ENCODE assay signal across 8 mouse cellular contexts in the genomic region with DNA sequence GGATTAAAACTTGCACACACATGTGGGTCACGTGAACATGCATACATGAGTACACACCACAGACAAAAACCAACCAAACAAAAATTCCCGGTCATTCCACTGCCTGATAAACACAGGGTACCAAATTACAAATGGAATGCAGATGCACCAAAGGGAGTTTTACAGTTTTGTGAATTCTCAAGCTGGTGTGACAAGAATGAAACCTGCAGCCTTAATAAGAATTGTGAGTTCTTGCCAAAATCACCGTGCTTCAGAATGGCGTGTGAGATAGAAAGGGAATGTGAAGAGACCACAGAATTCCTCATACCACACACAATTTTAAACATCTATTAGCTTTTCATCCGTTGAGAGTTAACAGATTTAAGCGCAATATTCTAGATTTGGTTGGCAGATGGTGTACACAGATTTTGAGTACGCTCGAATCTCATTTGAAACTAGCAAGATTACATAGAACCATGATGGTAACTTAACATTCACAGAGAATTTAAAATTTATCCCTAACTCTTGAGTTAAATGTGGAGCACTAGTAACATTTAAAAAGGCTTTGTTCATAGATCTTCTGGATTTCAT. TPM values are rescaled to one million over a fixed set of nuclear protein-coding genes. Genes with fewer than 3 reads are reported as not detected.
DNase-seq lines count a peak whose midpoint lies in the region; ATAC-seq and TF ChIP-seq lines count a peak whose summit lies in the region.

No protein-coding gene starts in this region.

- no peaks in the 10 kb centered on the region; the same call in 1 of the 2 replicates for H3K9me3 ChIP-seq in heart, embryonic 16.5 days (replicated peaks; ENCODE audit: control insufficient read depth, low read length)
- H3K9me3 ChIP-seq in forebrain, embryonic 16.5 days (ENCODE audit: control insufficient read depth, low read length) = no peaks in the 10 kb centered on the region
- no peaks in the 10 kb centered on the region for H3K9me3 ChIP-seq in liver, postnatal 0 days (ENCODE audit: low read length)

- H3K36me3 ChIP-seq in heart, embryonic 16.5 days (ENCODE audit: control insufficient read depth, insufficient read depth) = no peaks in the 10 kb centered on the region
- H3K36me3 ChIP-seq in forebrain, embryonic 16.5 days (ENCODE audit: control insufficient read depth, insufficient read depth) = no peaks in the 10 kb centered on the region
- no peaks in the 10 kb centered on the region for H3K36me3 ChIP-seq in liver, postnatal 0 days (replicated peaks; ENCODE audit: insufficient read depth, low read length)

- H3K27me3 ChIP-seq in heart, embryonic 16.5 days (ENCODE audit: control insufficient read depth, insufficient read depth, low read length) = no peaks in the 10 kb centered on the region
- no peaks in the 10 kb centered on the region for H3K27me3 ChIP-seq in forebrain, embryonic 16.5 days (replicated peaks; ENCODE audit: control insufficient read depth, insufficient read depth, low read length)
- no peaks in the 10 kb centered on the region for H3K27me3 ChIP-seq in liver, postnatal 0 days (ENCODE audit: insufficient read depth, low read length)

- peak overlapping the region; percentile 93 for H3K4me3 ChIP-seq in heart, embryonic 16.5 days (ENCODE audit: low read length)
- peak overlapping the region; percentile 96 for H3K4me3 ChIP-seq in forebrain, embryonic 16.5 days (replicated peaks; ENCODE audit: low read length)
- H3K4me3 ChIP-seq in liver, postnatal 0 days (ENCODE audit: low read depth, low read length) = peak overlapping the region; percentile 91

- H3K4me1 ChIP-seq in heart, embryonic 16.5 days (ENCODE audit: control insufficient read depth, insufficient read depth, low read length) = peaks cover 21% of the 10 kb centered on the region
- H3K4me1 ChIP-seq in forebrain, embryonic 16.5 days (replicated peaks; ENCODE audit: control insufficient read depth, insufficient read depth, low read length) = peaks cover 19% of the 10 kb centered on the region
- peaks cover 7% of the 10 kb centered on the region; the same call in 1 of the 2 replicates for H3K4me1 ChIP-seq in liver, postnatal 0 days (ENCODE audit: insufficient read depth)

- DNase-seq in heart, postnatal 4 days = no peak
- peak; percentile 26 for DNase-seq in NIH3T3 (ENCODE audit: low read depth)
- DNase-seq in liver, postnatal 0 days = no peak
- no peak for DNase-seq in B cell, adult 2 months
- DNase-seq in cerebellum, postnatal 25 days = no peak
- DNase-seq in c-Kit-positive CD71-positive TER-119-positive erythroid progenitor cells, embryonic 14.5 days (ENCODE audit: low spot score) = no peak

- H3K9ac ChIP-seq in heart, embryonic 16.5 days (ENCODE audit: low read length) = peak overlapping the region; percentile 100
- peak overlapping the region; percentile 97; the same call in 1 of the 2 replicates for H3K9ac ChIP-seq in forebrain, embryonic 16.5 days (replicated peaks; ENCODE audit: low read depth, low read length)
- peak overlapping the region; percentile 90 for H3K9ac ChIP-seq in liver, postnatal 0 days (replicated peaks)

- no peak for TF ChIP-seq EP300 in liver, postnatal 0 days (IDR thresholded peaks at IDR 0.05; ENCODE audit: low read depth)

- peak overlapping the region; percentile 72 for H3K4me2 ChIP-seq in heart, embryonic 16.5 days (ENCODE audit: low read depth, low read length)
- H3K4me2 ChIP-seq in forebrain, embryonic 16.5 days (ENCODE audit: low read length) = peak overlapping the region; percentile 75
- peak overlapping the region; percentile 92 for H3K4me2 ChIP-seq in liver, postnatal 0 days (ENCODE audit: low read depth, low read length)

- no peak for ATAC-seq in heart, embryonic 16.5 days (replicated peaks; ENCODE audit: extremely low read depth, insufficient read depth, low FRiP score)
- ATAC-seq in forebrain, embryonic 16.5 days = no peak
- no peak for ATAC-seq in liver, postnatal 0 days

- WGBS in heart, embryonic 16.5 days = 51% methylated on average over 8 of the region's 8 CpGs
- WGBS in forebrain, embryonic 16.5 days = 47% methylated on average over 8 of the region's 8 CpGs
- 60% methylated on average over 8 of the region's 8 CpGs for WGBS in liver, postnatal 0 days (ENCODE audit: insufficient replicate concordance)

- peak overlapping the region; percentile 100 for H3K27ac ChIP-seq in heart, embryonic 16.5 days (ENCODE audit: low read length)
- peak overlapping the region; percentile 96 for H3K27ac ChIP-seq in forebrain, embryonic 16.5 days (ENCODE audit: low read length)
- H3K27ac ChIP-seq in liver, postnatal 0 days (ENCODE audit: low read depth) = peak overlapping the region; percentile 100

- TF ChIP-seq CTCF in liver, postnatal 0 days (IDR thresholded peaks at IDR 0.05; ENCODE audit: low read depth) = no peak

RNA-seq across cellular contexts. Expression of gene Picalm, which starts 1.3 kb away (rescaled TPM):
- 26.9 and 27.5 TPM in 2 replicates for polyA plus RNA-seq in heart, embryonic 16.5 days (2015; fragmentation: Nextera tagmentation; extraction: Ambion mirVana)
- total RNA-seq in heart, postnatal 4 days (2021) = 100 to 1,000 TPM; 274 to 301 TPM
- polyA plus RNA-seq in forebrain, embryonic 16.5 days (2015; fragmentation: Nextera tagmentation; extraction: Ambion mirVana) = 41.7 and 51.2 TPM in 2 replicates
- polyA plus RNA-seq in liver, postnatal 0 days (2015; fragmentation: Nextera tagmentation; extraction: Ambion mirVana) = 29.9 and 30.6 TPM in 2 replicates
